15 mouse cellular contexts compared by ENCODE assay signal in genomic region chr5:132785291-132785690, GRCm38 (mm10).
A peak's percentile ranks its signal among the peaks of the same experiment; 100 is the strongest.
DNase-seq lines count a peak whose midpoint lies in the region; ATAC-seq and TF ChIP-seq lines count a peak whose summit lies in the region.
"Had no signal": no experiment of that assay in that cellular context is flagged by ENCODE, and none has a peak within 500 bp of the region (broad histone marks: within the 10 kb centered on the region; RNA-seq: fewer than 3 reads in every experiment).

No protein-coding gene starts in this region.

- no peak for TF ChIP-seq EP300 in lung, postnatal 0 days (IDR thresholded peaks at IDR 0.05)

- no peak overlapping the region for H3K27ac ChIP-seq in lung, postnatal 0 days (ENCODE audit: low read length)
- no peak overlapping the region for H3K27ac ChIP-seq in limb, embryonic 14.5 days (replicated peaks; ENCODE audit: low read depth, low read length)
- H3K27ac ChIP-seq: liver, embryonic 13.5 days; midbrain, embryonic 13.5 days; neural tube, embryonic 12.5 days had no signal

- 53% methylated on average over 3 of the region's 3 CpGs for WGBS in lung, postnatal 0 days
- 46% methylated on average over 3 of the region's 3 CpGs for WGBS in limb, embryonic 14.5 days

- intact Hi-C loops in gastrocnemius, postnatal 14 days (cut with DNase I; ENCODE audit: low total_unique reads) = no loop called here

- H3K4me3 ChIP-seq in lung, postnatal 0 days (ENCODE audit: low read depth, low read length) = no peak overlapping the region
- no peak overlapping the region for H3K4me3 ChIP-seq in limb, embryonic 14.5 days (replicated peaks; ENCODE audit: low read length)
- H3K4me3 ChIP-seq: liver, embryonic 13.5 days; midbrain, embryonic 13.5 days; neural tube, embryonic 12.5 days had no signal

- H3K9ac ChIP-seq in lung, postnatal 0 days (replicated peaks; ENCODE audit: low read depth) = no peak overlapping the region
- no peak overlapping the region for H3K9ac ChIP-seq in limb, embryonic 14.5 days (ENCODE audit: low read depth, low read length, severe bottlenecking)
- H3K9ac ChIP-seq: liver, embryonic 13.5 days; midbrain, embryonic 13.5 days; neural tube, embryonic 12.5 days had no signal

- H3K4me2 ChIP-seq in lung, postnatal 0 days (replicated peaks; ENCODE audit: low read depth, low read length) = no peak overlapping the region
- no peak overlapping the region for H3K4me2 ChIP-seq in limb, embryonic 14.5 days (replicated peaks; ENCODE audit: low read depth, low read length, severe bottlenecking)
- H3K4me2 ChIP-seq: liver, embryonic 13.5 days; midbrain, embryonic 13.5 days; neural tube, embryonic 12.5 days had no signal

- TF ChIP-seq CTCF in lung, postnatal 0 days (IDR thresholded peaks at IDR 0.05) = no peak

- H3K27me3 ChIP-seq in lung, postnatal 0 days (replicated peaks; ENCODE audit: insufficient read depth, low read length) = no peaks in the 10 kb centered on the region
- H3K27me3 ChIP-seq in limb, embryonic 14.5 days (ENCODE audit: control insufficient read depth, insufficient read depth, low read length) = no peaks in the 10 kb centered on the region
- H3K27me3 ChIP-seq: liver, embryonic 13.5 days; midbrain, embryonic 13.5 days; neural tube, embryonic 12.5 days had no signal

- no peak for ATAC-seq in lung, postnatal 0 days
- no peak for ATAC-seq in limb, embryonic 14.5 days (ENCODE audit: low FRiP score, low read depth)
- ATAC-seq in cerebellum, adult (ENCODE audit: insufficient number of reproducible peaks, low FRiP score, low TSS enrichment) = no peak
- ATAC-seq: midbrain, embryonic 13.5 days had no signal

- H3K9me3 ChIP-seq in lung, postnatal 0 days (ENCODE audit: low read length) = no peaks in the 10 kb centered on the region
- no peaks in the 10 kb centered on the region for H3K9me3 ChIP-seq in limb, embryonic 14.5 days (ENCODE audit: control insufficient read depth, low read length)
- H3K9me3 ChIP-seq: liver, embryonic 13.5 days; midbrain, embryonic 13.5 days; neural tube, embryonic 12.5 days had no signal

- no peaks in the 10 kb centered on the region for H3K4me1 ChIP-seq in lung, postnatal 0 days (ENCODE audit: insufficient read depth, low read depth, low read length)
- H3K4me1 ChIP-seq in limb, embryonic 14.5 days (ENCODE audit: control insufficient read depth, insufficient read depth, low read length) = peaks cover 6% of the 10 kb centered on the region; the same call in 1 of the 2 replicates
- H3K4me1 ChIP-seq: liver, embryonic 13.5 days; neural tube, embryonic 12.5 days had no signal

- TF ChIP-seq POLR2A in limb, embryonic 14.5 days (IDR thresholded peaks at IDR 0.05; ENCODE audit: borderline replicate concordance, extremely low read depth, insufficient read depth, insufficient read length) = no peak

- no peaks in the 10 kb centered on the region for H3K36me3 ChIP-seq in lung, postnatal 0 days (ENCODE audit: insufficient read depth, low read length)
- no peaks in the 10 kb centered on the region for H3K36me3 ChIP-seq in limb, embryonic 14.5 days (ENCODE audit: control insufficient read depth, insufficient read depth, low read length)
- H3K36me3 ChIP-seq: liver, embryonic 13.5 days; midbrain, embryonic 13.5 days; neural tube, embryonic 12.5 days had no signal

- DNase-seq in gastrocnemius, adult 18-20 months (ENCODE audit: low spot score) = peak; percentile 58
- no peak for DNase-seq in gastrocnemius, postnatal 14 days
- DNase-seq in lung, postnatal 36 days = peak; percentile 5
- no peak for DNase-seq in lung, postnatal 0 days (ENCODE audit: low spot score)
- DNase-seq in adrenal gland, postnatal 36 days = peak; percentile 44 to 48
- peak; percentile 55 for DNase-seq in limb, embryonic 14.5 days (ENCODE audit: low spot score)
- DNase-seq in c-Kit-positive CD71-positive TER-119-positive erythroid progenitor cells, embryonic 14.5 days (ENCODE audit: low spot score) = no peak
- DNase-seq: B cell, adult 2 months; cerebellum, adult 9-10 months; liver, embryonic 13.5 days; lung, postnatal 14 days; thymus, adult 18-20 months had no signal

Comparison
In these comparisons a context has a peak if more than half of its experiments do, and no peak if none do; other contexts are left out.
1. DNase-seq: peak in gastrocnemius, adult 18-20 months (single experiment), lung, postnatal 36 days (single experiment), adrenal gland, postnatal 36 days (2 of 2) and limb, embryonic 14.5 days (single experiment); none in gastrocnemius, postnatal 14 days (single experiment), lung, postnatal 0 days (single experiment) and c-Kit-positive CD71-positive TER-119-positive erythroid progenitor cells, embryonic 14.5 days (single experiment).